Mouse (Mus musculus): ENCODE measurements at regions not wholly inside any gene's neighbourhood (a gene's known extent, or its start where the extent isn't known, plus 50 kb on each side); places are given as distances from the start of the nearest gene placed in this dataset.

DNA sequence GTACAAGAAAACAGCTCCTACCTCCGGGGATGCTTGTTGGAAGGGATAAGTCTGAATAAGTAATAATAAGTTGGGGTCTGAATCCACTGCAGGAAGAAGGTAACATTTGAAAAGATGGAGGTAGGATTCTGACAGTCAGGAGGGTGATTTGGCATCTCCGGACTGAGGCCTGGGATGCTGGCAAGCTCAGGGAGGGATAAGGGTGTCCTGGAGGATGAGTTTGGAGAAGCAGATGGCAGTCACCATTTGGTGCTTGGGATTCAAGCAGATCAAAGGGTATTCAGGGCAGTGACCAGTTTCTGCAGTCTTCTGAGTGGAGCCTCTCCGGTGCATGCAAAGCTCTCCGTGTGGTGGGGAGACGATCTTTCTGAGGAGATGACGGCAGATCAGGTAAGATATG is 62.9 kb upstream of the Gm2310 start:
- no peak for DNase-seq (ENCODE audit: low spot score)

DNA sequence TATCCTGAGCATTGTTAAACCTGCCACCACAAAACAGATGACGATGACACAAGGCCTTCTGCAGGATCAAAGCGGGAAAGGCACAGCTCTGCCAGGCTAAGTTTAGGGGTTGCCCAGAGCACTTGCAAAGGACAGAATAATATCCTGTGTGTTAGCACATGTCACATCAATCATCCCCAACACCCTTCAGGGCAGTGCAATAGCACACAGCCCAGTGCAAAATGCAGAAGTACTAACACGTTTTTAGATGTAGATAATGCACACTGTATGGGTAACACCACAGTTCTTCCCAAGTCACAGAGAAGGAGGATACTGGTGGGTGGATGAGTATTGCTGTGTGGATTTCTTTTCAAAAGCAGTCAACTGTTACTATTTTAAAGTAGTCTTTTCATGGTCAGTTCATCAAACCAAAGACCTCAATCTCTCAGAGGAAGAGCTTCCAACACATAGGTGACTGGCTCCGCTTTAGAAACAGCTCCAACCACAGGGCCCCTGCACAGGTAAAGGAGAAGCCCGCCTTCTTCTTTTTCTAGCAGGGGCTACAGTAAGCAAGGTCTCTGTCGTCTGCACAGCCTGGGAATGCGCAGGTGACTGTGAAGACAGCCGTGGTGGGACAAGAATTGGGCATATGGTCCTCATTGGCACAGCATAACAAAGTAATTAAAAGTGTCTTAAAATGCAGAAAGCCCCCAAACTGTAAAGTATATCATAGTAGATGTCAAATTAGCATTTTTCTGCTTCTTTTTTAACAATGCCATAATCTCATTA is 61.6 kb upstream of the Gm2310 start:
- DNase-seq (ENCODE audit: low spot score): no peak

DNA sequence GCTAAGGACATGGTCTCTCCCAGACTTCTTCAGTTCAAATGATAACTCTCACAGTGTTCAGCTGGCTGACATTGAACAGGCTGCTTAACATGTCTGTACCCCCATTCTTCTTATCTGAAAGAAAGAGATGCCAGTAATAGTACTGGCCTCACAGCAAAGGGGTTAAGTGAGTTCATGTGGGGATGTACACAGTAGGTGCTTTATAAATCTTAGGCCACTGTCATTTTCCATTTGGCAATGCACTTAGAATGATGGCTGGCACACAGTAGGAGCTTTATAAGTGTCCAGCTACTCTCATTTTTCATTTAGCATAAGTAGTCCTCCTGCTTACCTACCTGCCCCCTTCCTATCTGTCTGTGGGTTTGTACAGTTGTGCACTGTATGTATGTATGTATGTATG is 60.3 kb upstream of the Gm2310 start:
- no peak for DNase-seq (ENCODE audit: low spot score)

DNA sequence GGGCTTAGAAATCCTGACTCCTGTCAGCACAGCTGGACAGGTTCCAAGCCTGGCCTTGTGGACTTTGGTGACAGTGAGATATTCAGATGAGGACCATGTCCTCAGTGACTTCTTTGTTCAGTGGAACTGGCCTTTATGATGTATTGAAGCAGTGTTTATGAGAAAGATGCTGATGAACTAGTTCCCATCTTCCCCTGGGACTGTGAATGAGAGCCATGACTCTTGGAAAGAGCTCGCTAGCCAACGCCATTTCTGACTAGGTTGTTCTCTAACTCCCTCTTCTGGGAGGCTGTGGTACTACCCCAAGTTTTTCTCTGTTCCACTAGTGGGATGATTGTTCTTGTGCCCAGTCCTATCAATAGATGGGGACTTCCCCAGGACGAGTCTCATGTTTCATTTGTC is 57.7 kb upstream of the Gm2310 start:
- peak; percentile 60 for DNase-seq (ENCODE audit: low spot score)

GRCm38 (mm10) chr15:8576975-8577374 is 57.2 kb upstream of the Gm2310 start:
- DNase-seq (ENCODE audit: low spot score): no peak

GRCm38 (mm10) chr15:8569617-8570016 is 49.9 kb upstream of the Gm2310 start:
- DNase-seq (ENCODE audit: low spot score): no peak

Measured in layer of hippocampus, adult 9-10 months (tissue).